Mouse (Mus musculus) fibroblast of lung, adult 2 months (primary cell): ENCODE measurements around the gene Zbtb20.

Source experiments
- DNase-seq: peaks from one replicate; pipeline ENCODE4 v3.0.0-alpha.2; 2011; ENCODE audit warnings: low read depth

Zbtb20 gene

GRCm38 (mm10) chr16:43362651-43363300, 487.1 kb downstream of the Zbtb20 start:
- peak; percentile 92 for DNase-seq

DNA sequence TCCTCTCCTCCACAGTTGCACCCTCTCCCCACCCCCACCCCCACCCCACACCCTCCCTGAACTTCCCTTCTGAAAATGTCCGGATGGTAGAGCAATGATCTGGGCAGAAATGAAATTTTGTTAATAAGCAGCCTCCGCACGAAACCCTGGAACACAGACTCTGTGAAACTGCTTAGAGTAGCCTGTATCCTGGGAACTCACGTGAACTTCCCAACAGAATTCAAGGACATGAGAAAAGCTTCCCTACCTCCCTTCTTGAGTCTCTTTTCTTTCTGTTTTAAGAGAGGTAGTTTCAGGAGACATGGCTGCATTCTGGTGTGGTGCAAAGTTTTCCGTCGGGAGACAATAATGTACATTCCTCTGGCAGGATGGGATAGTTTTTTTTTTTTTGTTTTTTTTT, 487.6 kb downstream of the Zbtb20 start:
- DNase-seq: no peak

GRCm38 (mm10) chr16:43363751-43364515, 488.3 kb downstream of the Zbtb20 start:
- peak; percentile 34 for DNase-seq

DNA sequence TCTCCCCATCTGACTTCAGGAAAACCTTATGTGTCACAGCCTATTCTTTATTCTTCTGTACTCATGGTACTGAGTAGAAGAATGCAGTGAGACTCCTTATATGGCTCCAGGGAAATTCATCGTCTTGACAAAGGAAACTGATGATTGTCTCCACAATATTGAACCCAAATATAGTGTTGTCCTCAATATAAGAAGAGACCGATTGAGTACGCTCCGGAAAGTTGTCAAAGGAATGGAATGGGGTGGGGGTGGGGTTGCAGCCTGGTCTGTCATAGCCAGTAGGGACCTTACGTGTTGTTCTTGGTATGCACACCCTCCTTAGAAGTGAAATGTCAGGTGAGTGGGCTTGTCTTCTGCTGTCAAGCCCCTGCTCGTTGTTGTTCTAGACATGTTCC, 488.8 kb downstream of the Zbtb20 start:
- DNase-seq: no peak

GRCm38 (mm10) chr16:43365277-43365676, 489.6 kb downstream of the Zbtb20 start:
- no peak for DNase-seq

- DNase-seq: no peak
These were observed 494.9 kb downstream of the Zbtb20 start for GRCm38 (mm10) chr16:43370496-43371020.

GRCm38 (mm10) chr16:43376782-43377181, 501.1 kb downstream of the Zbtb20 start:
- DNase-seq: no peak

- DNase-seq: no peak
These were observed 504.0 kb downstream of the Zbtb20 start for GRCm38 (mm10) chr16:43379351-43380325.

DNA sequence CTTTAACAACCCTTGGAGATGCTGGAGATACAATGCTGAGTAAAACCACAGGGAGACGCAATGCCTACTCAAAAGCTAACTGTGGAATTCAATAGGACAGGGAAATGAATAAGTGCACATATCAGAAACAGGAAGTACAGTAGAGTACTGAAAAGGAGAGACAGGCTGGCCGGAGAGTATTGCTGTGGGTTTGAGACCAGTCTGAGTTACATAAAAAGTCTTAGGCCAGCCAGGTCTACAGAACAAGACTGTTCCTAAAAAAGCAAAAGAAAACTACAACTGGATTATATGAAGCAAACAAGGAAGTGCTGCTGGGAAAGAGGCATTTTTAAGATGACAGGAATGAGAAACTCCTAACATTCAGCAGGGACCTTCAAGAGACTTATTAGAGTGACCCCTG, 505.5 kb downstream of the Zbtb20 start:
- DNase-seq: no peak

DNA sequence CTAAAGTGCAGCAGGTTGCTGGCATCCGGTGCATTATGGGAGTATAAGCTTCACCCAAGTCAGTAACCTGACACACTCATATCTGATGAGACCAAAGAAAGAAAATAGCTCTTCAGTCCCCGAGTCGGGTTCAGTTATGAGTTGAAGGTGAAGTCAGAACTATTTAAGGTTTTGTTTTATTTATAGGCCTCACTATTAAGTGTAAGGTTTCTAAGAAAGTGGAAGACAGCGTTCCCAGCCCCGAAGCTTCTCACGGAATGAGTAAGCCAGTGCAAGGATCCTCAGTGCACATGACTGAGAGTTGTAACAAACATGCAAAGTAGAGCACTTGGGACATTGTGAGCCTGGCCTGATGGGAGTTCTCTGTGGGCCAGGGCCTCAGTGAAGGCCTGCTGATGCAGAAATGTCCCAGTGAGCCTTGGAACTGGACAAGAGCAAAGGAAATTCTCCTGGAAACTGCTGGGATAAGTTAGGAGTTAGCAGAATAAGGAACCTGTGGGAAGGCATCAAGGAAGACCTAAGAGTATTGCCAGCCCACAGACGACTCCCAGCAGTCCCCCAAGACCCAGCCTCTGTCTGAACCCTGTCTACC, 507.6 kb downstream of the Zbtb20 start:
- no peak for DNase-seq

- DNase-seq: no peak
These were observed 509.4 kb downstream of the Zbtb20 start for GRCm38 (mm10) chr16:43384953-43385619.

GRCm38 (mm10) chr16:43385620-43386210, 510.0 kb downstream of the Zbtb20 start:
- DNase-seq: no peak

GRCm38 (mm10) chr16:43386426-43386825, 510.7 kb downstream of the Zbtb20 start:
- DNase-seq: no peak

DNA sequence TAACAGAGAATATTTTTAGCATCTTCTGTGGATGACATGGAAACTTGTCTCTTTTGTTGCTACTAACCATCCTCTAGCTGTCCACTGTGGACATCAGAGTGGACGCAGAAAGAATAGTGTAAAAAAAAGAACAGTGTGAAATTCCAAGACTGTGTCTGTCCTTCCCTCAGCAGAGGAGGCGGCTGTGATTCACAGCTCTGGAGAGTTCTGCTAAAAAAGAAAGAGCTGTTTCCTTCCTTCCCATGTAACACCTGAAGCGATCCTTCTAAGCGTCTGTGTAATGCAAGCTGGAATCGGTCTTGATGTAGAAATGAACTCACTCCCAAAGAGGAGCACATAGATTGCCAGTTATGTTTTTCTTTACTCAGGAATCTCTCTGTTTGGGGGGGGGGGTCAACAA, 512.7 kb downstream of the Zbtb20 start:
- DNase-seq: no peak

DNA sequence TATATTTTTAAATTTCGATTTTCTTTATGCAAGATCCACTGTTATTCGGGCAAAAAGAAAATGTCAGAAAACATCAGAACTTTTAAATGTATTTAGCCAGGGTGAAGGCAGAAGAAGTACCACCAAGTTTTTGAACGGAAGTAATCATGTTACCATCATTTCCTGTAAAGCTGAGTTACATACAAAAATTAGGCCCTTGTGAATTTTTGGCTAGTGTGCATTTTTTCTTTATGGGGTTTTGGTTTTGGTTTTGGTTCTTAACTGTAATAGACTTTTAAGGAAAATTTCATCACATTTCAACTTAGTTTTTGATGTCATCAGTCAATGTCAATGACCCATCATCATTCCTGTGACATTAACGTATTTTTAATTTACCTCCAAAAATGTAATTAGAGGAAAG, 514.7 kb downstream of the Zbtb20 start:
- DNase-seq: no peak

- no peak for DNase-seq
These were observed 517.7 kb downstream of the Zbtb20 start for GRCm38 (mm10) chr16:43393382-43393781.

- DNase-seq: no peak
These were observed 518.4 kb downstream of the Zbtb20 start for GRCm38 (mm10) chr16:43394013-43394568.

GRCm38 (mm10) chr16:43394760-43395159, 519.1 kb downstream of the Zbtb20 start:
- DNase-seq: no peak

GRCm38 (mm10) chr16:43396849-43397628, 521.4 kb downstream of the Zbtb20 start:
- no peak for DNase-seq
